Mouse (Mus musculus) kidney, postnatal 10 days (tissue): ENCODE results near the gene Ugt1a2.

Source experiments
- DNase-seq: peaks from one replicate; pipeline ENCODE4 v3.0.0; 2021; ENCODE audit warnings: mixed read lengths

Ugt1a2 gene

DNA sequence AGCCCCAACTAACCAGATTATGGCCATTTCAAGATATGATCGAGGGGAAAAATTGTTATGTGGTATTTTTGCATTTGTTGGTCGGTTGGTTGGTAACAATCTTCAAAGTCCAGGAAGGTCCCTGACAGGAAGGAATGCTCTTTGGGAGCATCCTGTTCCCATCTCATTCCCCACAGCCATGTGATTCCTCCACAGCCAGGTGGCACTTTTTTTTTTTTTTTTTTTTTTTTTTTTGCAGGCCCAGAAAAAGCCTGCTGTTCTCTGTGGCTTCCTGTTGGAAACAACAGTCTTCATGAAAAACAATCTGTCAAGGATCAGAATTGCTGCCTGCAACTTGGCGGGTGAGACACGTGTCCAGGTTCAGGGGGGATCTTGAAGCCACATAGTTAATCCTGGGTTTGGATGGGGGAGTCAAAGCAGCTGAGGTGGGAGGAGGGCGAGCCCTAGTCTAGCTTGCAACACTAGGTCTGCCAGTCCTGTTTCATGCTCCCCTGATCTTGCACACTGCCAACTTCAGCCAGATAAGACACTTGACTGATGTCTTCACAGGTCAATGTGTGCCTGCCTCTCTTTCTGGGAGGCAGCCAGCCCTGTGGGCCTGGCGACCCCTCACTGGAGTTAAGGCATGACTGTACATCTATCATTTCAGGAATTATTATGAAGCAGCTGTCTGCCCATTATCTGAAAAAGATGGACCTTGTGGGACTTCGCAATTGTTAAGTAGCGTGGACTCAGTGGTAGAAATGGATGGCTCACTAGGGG is 58.7 kb downstream of the Ugt1a2 start:
- DNase-seq, result peak; percentile 62

DNA sequence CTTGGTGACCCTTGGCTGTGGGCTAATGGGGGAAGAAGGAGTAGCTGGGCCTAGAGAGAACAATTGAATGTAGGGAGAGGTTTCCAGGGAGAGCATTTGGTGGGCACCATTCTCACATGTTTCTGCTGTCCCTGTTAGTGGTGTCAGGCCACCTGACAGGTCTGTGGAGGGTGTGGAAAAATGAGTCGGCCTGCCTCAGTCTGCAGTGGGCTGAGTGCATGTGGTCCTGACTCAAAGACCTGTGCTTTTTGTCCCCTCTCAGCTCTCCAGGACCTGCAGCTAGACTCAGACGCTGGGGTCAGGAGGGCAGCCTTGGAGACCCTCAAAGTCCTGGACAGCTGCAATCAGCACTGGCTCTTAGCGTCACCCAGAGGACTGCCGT is 59.2 kb downstream of the Ugt1a2 start:
- DNase-seq, result peak; percentile 49

DNA sequence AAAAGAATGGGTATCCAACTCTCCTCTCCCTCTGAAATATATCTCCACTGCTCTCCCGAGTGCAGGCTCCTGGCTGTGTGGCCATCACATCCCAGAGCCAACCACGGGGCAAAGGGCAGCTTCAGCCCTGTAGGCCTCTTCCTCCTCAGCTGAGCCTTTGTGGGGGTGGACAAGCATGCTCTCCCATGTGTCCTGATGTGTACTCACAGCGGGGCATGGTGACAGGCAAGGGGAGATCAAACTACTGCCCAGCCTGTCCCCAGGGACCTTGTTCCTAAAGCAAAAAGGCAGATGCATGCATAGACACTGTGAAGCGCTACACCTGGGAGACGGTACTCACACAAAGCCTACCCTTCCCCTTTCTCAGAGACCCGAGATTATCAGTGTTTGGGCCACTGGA is 59.7 kb downstream of the Ugt1a2 start:
- peak; percentile 84 for DNase-seq

DNA sequence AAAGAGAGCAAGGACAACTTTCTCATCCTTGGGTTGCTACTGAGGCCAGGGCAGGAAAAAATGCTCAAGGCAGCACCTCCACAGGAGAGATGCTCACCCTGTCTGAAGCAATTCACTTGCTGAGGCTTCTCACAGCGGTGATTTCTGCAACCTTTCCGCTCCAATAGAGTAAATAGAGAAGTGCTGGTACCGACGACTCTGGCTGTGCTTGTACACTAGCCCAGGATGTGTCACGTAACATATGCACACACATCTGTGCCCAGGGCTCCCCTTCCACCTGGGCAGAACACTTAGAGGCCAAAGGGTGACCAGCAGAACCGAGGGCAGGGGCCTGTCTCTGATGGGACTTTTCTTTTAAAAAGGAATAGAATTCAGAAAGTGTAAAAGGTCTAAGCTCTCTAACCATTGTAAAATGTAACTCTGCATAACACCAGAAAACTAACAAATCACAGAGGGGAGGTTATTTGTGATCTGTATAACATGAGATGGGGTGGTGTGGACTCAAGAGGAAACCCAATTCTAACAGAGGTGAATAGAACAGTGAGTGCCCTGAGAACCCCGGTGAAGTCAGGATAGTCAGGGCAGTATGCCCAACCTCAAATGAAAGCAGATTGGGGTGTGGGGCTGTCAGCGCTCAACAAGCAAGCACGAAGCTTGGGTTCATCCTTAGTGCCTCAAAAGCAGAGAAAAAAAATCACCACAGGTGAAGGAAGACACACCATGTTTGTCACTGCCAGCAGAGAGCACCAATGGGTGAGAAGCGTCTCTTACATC is 60.4 kb downstream of the Ugt1a2 start:
- no peak for DNase-seq

DNA sequence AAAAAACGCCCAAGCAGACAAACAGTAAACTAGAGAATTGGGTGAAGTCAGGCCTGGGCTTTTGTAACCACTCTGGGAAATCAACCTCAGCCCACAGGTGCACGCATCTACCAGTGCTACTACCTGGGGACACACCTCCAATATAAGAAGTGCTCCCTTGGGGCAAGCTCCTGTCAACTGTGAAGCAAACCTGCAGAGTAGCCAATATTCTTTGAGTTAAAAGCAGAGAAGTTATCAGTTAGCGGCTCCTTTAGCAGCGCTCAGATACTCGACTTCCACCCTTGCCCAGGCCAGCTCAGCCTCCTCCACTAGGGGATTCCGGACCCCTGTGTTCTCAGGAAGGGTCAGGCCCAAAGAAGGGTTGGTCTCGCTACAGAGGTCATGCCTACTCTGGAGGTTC is 61.3 kb downstream of the Ugt1a2 start:
- DNase-seq, result no peak

DNA sequence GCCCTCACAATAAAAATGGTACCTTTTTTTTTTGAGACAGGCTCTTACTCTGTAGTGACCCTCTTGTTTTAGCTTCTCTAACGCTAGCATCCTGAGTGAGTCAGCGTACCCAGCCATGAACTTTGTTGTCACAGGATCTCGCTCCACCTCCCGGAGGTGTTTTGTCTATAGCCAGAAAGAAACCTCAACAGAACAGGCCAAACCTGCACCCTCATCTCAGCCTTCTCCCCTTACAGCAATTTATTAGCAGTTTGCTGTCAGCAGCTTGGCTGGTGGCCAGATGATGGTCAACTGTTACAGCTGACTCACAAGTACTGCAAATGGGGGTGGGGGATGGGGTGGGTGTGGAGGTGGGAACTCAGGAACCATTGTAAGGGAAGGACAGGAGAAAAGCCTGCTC is 61.9 kb downstream of the Ugt1a2 start:
- peak; percentile 89 for DNase-seq

DNA sequence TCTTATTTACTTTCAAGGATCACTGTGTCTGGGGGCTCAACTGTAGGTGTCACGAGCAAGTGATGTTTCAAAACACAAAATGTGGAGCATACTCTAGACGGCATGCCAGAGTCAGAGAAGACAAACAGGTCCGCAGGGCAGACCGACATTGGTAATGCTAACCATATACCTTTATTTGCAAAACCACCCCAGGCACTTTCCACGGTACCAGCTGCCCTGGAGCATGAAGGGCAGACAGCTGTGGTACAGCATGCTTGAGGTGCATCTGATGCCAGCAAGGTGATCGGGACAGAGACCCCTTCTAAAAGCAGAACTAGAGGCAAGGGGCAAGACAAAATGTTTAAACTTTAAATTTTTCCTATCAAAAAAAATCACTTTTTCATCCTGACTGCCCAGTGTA is 62.6 kb downstream of the Ugt1a2 start:
- DNase-seq, result no peak

DNA sequence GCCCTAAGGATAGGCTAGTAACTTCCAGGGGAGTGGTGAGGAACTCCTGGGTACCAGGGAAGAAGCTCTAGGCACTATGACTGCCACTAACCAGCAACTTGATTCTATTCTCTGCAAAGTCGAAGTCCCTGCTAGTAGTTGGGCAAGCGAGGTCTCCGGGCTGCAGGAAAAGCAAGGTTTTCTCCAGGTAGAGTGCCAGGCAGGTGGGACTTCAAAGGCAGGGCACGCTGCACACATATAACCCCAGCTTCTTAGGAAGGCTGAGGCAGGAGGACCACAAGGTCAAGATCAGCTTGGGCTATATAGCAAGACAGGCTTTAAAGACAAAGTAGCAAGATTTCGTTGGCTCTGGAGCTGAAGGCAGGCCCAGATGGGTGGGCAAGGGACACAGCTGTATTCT is 63.4 kb downstream of the Ugt1a2 start:
- DNase-seq, result no peak

DNA sequence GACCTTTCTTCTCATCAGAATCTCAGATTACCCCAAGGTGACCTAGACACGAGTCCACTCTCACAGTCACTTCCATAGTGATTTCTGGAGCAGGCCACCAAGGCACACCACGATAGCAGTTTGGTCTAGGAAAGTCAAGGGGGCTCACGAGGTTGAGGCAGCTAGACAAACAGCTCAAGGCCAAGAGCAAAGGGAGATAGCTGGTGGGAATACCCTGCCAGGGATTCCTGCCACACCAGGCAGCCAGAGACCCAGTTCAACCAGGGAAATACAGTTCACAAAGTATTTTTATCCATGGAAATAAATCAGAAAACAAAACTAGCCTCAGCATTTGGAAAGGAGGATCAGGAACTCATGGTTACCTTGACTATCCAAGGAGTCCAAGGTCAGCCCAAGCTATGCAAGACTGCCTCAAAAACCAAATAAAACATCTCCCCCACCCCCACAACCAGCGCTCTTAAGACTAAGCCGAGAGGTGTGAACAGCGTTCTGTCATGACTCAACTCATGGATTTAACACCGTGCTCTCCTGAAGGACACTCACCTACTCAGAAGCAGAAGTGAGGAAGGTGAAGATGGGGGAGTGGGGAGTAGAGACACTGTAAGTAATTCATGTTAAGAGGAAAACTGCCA is 64.0 kb downstream of the Ugt1a2 start:
- no peak for DNase-seq

DNA sequence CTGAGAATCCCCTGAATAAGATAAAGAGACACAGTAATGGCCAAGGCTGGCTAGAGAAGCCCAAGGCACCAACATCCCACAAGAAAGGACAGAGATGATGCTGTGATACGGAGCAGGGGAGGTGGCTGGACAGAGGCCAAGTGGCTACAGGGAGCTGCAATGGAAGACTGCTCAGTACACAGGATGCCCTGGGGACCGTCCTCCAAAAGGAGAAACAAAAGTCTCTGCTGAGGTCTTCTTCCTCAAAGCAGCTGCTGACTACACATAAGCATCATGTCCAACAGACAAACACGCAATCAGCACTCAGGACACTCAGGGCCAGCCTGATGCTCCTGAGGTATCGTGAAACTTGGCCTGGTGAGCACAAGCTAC is 64.5 kb downstream of the Ugt1a2 start:
- peak; percentile 66 for DNase-seq

DNA sequence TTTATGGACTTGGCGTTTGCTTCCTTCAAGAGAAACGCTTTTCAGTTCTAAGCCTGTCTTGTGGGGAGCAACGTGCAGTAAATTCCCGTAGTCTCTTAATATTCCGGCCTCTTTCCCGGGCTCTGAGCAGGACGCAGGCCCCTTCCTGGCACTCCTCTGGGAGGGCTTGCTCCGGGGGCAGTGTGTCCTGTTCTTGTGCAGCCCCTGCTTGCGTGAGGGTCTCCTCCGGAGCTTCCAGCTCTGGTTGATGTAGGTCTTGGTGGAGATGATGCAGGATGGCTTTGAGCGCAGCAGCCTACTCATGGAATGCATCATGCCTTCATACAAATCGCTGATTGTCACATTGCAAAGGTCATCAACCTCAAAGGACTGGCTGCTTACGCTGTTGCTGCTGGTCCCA is 65.7 kb downstream of the Ugt1a2 start:
- no peak for DNase-seq

DNA sequence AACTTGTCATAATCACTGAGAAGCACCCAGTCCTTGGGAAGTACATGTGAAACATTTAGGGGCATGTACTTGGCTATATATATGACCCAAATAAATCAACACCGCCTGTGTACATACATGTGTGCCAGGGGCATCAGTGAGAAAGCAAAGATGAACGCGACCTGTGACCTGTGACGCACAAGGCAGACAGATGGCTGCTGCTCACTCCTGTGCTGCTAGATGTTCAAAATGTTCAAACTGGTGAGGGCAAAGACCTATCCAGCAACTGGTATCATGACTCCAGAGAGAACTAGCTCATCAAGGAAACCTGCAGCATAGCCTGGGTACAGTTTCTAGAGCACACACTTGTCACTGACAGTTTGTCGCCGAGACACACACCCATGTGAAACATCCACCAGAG is 67.1 kb downstream of the Ugt1a2 start:
- no peak for DNase-seq

DNA sequence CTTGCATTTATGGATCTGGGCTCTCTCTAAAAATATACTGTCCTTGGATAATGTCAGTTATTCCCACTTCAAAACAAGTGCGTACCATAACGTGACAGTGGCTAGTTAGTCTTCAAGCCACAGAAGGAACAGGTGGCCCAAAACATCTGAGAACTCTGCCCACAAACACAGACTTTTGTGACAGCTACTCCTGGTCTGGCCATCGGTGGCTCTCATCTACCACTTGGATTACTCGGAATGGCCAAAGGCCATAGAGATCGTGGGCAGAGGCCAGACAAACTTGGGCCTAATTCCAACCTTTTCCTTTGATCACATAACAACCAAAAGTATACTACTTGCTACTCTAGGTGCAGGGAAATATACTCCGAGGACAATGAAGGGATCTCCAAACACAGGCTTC is 67.7 kb downstream of the Ugt1a2 start:
- no peak for DNase-seq
